Mouse (Mus musculus) MEL (cell line): ENCODE measurements around the gene Klf3. TPM values are rescaled to one million over a fixed set of nuclear protein-coding genes. Genes with fewer than 3 reads are reported as not detected.

Source experiments
- DNase-seq: peaks from one replicate; pipeline ENCODE4 v3.0.0; 2011; ENCODE audit warnings: low read depth, low spot score
- H3K27ac ChIP-seq: 2 replicates; pipeline ENCODE4 v1.5.1; 2012; ENCODE audit warnings: low read depth, mild to moderate bottlenecking, control low read depth, low read length, moderate library complexity; ENCODE audit not compliant: control insufficient read depth
- H3K27me3 ChIP-seq, 2 experiments: fragments of 150-350 bp in 1 of 2; sonication (generic) in 1 of 2; 2 replicates each; pipeline ENCODE4 v1.6.1; 2012; ENCODE audit warnings: low read length in 2 of 2, mild to moderate bottlenecking in 2 of 2, improper control_type of control experiment in 1 of 2, moderate library complexity in 1 of 2; ENCODE audit not compliant: insufficient read depth in 2 of 2, control insufficient read depth in 1 of 2
- H3K36me3 ChIP-seq, 2 experiments: 2 replicates each; pipeline ENCODE4 v1.6.1; 2012 to 2014; ENCODE audit warnings: low read length in 2 of 2, improper control_type of control experiment in 1 of 2, inconsistent platforms in 1 of 2, mild to moderate bottlenecking in 1 of 2; ENCODE audit not compliant: insufficient read depth in 2 of 2, control insufficient read depth in 1 of 2
- H3K4me1 ChIP-seq, 2 experiments: fragments of 150-350 bp in 1 of 2; sonication (generic) in 1 of 2; 2 replicates each; pipeline ENCODE4 v1.6.1; 2012; ENCODE audit warnings: low read length in 2 of 2, improper control_type of control experiment in 1 of 2, mild to moderate bottlenecking in 1 of 2; ENCODE audit not compliant: insufficient read depth in 2 of 2, control insufficient read depth in 1 of 2
- H3K4me3 ChIP-seq, 2 experiments: fragments of 150-350 bp in 1 of 2; sonication (generic) in 1 of 2; 2 replicates each; pipeline ENCODE4 v1.5.1; 2012; ENCODE audit warnings: low read depth in 2 of 2, low read length in 2 of 2, mild to moderate bottlenecking in 2 of 2, moderate library complexity in 2 of 2, control low read depth in 1 of 2, improper control_type of control experiment in 1 of 2; ENCODE audit not compliant: control insufficient read depth in 1 of 2, insufficient read depth in 1 of 2
- H3K79me2 ChIP-seq: 2 replicates; pipeline ENCODE4 v1.6.1; 2012; ENCODE audit warnings: mild to moderate bottlenecking, low read length, moderate library complexity; ENCODE audit not compliant: control insufficient read depth, poor library complexity, insufficient read depth
- H3K9ac ChIP-seq: 2 replicates; pipeline ENCODE4 v1.6.1; 2012; ENCODE audit warnings: low read depth, mild to moderate bottlenecking, control low read depth, low read length, moderate library complexity; ENCODE audit not compliant: control insufficient read depth, poor library complexity, severe bottlenecking
- H3K9me3 ChIP-seq: fragments of 150-350 bp; sonication (generic); replicated peaks from 2 replicates; pipeline ENCODE4 v1.6.1; 2012; ENCODE audit warnings: mild to moderate bottlenecking, low read length, improper control_type of control experiment, moderate library complexity; ENCODE audit not compliant: insufficient read depth
- CHD1 ChIP-seq: IDR thresholded peaks from 2 replicates; pipeline ENCODE4 v1.6.1; 2012; ENCODE audit warnings: low read depth, mild to moderate bottlenecking, inconsistent platforms, low read length, improper control_type of control experiment
- CTCF ChIP-seq, 3 experiments: IDR thresholded peaks in 2 of 3; conservative IDR thresholded peaks in 1 of 3; 2 replicates each; pipeline ENCODE4 v1.5.1; 2011 to 2012; ENCODE audit warnings: low read length in 3 of 3, low read depth in 2 of 3, mild to moderate bottlenecking in 2 of 3, improper control_type of control experiment in 1 of 3, inconsistent platforms in 1 of 3, mixed read lengths in 1 of 3, moderate library complexity in 1 of 3; ENCODE audit not compliant: control insufficient read depth in 1 of 3, insufficient read depth in 1 of 3, poor library complexity in 1 of 3, severe bottlenecking in 1 of 3
- E2F4 ChIP-seq: IDR thresholded peaks from 2 replicates; pipeline ENCODE4 v1.6.1; 2011; ENCODE audit warnings: low read depth, low read length, improper control_type of control experiment, borderline replicate concordance
- MEF2A ChIP-seq: IDR thresholded peaks from 2 replicates; pipeline ENCODE4 v1.6.1; 2014; ENCODE audit warnings: low read depth, mild to moderate bottlenecking, inconsistent platforms, low read length, improper control_type of control experiment; ENCODE audit not compliant: poor library complexity, insufficient replicate concordance, severe bottlenecking; ENCODE audit errors: extremely low read depth
- MXI1 ChIP-seq: IDR thresholded peaks from 2 replicates; pipeline ENCODE4 v1.6.1; 2011; ENCODE audit warnings: mild to moderate bottlenecking, low read depth, low read length, improper control_type of control experiment
- MYB ChIP-seq: IDR thresholded peaks from 2 replicates; pipeline ENCODE4 v1.6.1; 2011; ENCODE audit warnings: mild to moderate bottlenecking, low read depth, low read length, improper control_type of control experiment
- POLR2AphosphoS2 ChIP-seq: IDR thresholded peaks from 2 replicates; pipeline ENCODE4 v1.6.1; 2011; ENCODE audit warnings: low read length, improper control_type of control experiment
- RAD21 ChIP-seq: IDR thresholded peaks from 2 replicates; pipeline ENCODE4 v1.6.1; 2011; ENCODE audit warnings: mild to moderate bottlenecking, low read depth, low read length, improper control_type of control experiment
- SIN3A ChIP-seq: IDR thresholded peaks from 2 replicates; pipeline ENCODE4 v1.6.1; 2012; ENCODE audit warnings: low read length, improper control_type of control experiment, inconsistent platforms
- SMC3 ChIP-seq: IDR thresholded peaks from 2 replicates; pipeline ENCODE4 v1.6.1; 2011; ENCODE audit warnings: low read depth, low read length, improper control_type of control experiment
- TAL1 ChIP-seq: IDR thresholded peaks from 2 replicates; pipeline ENCODE4 v1.6.1; 2012; ENCODE audit warnings: mild to moderate bottlenecking, inconsistent platforms, low read length, moderate library complexity, mixed read lengths
- ZC3H11A ChIP-seq: IDR thresholded peaks from 2 replicates; pipeline ENCODE4 v1.6.1; 2012; ENCODE audit warnings: low read depth, mild to moderate bottlenecking, inconsistent platforms, low read length, improper control_type of control experiment
- ZMIZ1 ChIP-seq: IDR thresholded peaks from 2 replicates; pipeline ENCODE4 v1.6.1; 2012; ENCODE audit warnings: low read depth, mild to moderate bottlenecking, inconsistent platforms, low read length, improper control_type of control experiment, moderate library complexity
- ZNF384 ChIP-seq: IDR thresholded peaks from 2 replicates; pipeline ENCODE4 v1.6.1; 2012; ENCODE audit warnings: low read depth, mild to moderate bottlenecking, inconsistent platforms, low read length, improper control_type of control experiment
- polyA plus RNA-seq, 2 experiments: library from polyadenylated mRNA; stranded (reverse) in 1 of 2; unstranded in 1 of 2; fragments of >175 nt in 1 of 2; fragments of >200 nt in 1 of 2; gene quantifications; 2 replicates each; pipeline versions ENCODE4 v1.2.1 to v1.2.4; 2012; ENCODE audit warnings: low replicate concordance in 2 of 2, low read depth in 1 of 2; ENCODE audit not compliant: insufficient read length in 2 of 2, insufficient read depth in 1 of 2, missing spikeins in 1 of 2
- total RNA-seq: library from RNA; depleted of rRNA; stranded (reverse); fragments of 300-350 nt; gene quantifications from 2 replicates; pipeline ENCODE4 v1.2.3, GENCODE M21; 2012

The Klf3 gene
- total and polyA plus RNA-seq, 3 experiments, result 7.1 to 72.2 (median 39.7) TPM

- Histone ChIP-seq H3K27me3 (no peaks in the 10 kb centered on the region), H3K27ac (peak overlapping the region; percentile 42), H3K4me3 (no peak overlapping the region), H3K79me2 (no peaks in the 10 kb centered on the region)
- TF ChIP-seq MYB, result no peak
- TF ChIP-seq TAL1, result no peak
- TF ChIP-seq CHD1, result no peak
- TF ChIP-seq MEF2A, result no peak
- no peak for TF ChIP-seq E2F4
- TF ChIP-seq POLR2AphosphoS2, result no peak
- no peak for TF ChIP-seq MXI1
- TF ChIP-seq, all 39 proteins: peak for 0
- H3K36me3 ChIP-seq, result peaks cover 0 to 6% of the 10 kb centered on the region in 2 experiments; a peak in 2 of 4 replicates
- no peaks in the 10 kb centered on the region for H3K9me3 ChIP-seq
- H3K9ac ChIP-seq, result 0 out of 2 replicates have a peak overlapping the region, but pooled peaks have one; percentile 21
- peak; percentile 21 for DNase-seq
- peaks cover 0 to 9% of the 10 kb centered on the region in 2 experiments; a peak in 2 of 4 replicates for H3K4me1 ChIP-seq
These were observed 62.2 kb downstream of the Klf3 start for GRCm38 (mm10) chr5:64865219-64865964.

GRCm38 (mm10) chr5:64866331-64867050 is 63.3 kb downstream of the Klf3 start:
- peak; percentile 70 for DNase-seq
- Histone ChIP-seq H3K36me3 (peaks cover 0 to 6% of the 10 kb centered on the region in 2 experiments; a peak in 2 of 4 replicates), H3K9ac (no peak overlapping the region), H3K27ac (no peak overlapping the region), H3K79me2 (no peaks in the 10 kb centered on the region), H3K27me3 (no peaks in the 10 kb centered on the region), H3K4me3 (no peak overlapping the region), H3K9me3 (no peaks in the 10 kb centered on the region), H3K4me1 (peaks cover 0 to 9% of the 10 kb centered on the region in 2 experiments; a peak in 2 of 4 replicates)
- TF ChIP-seq SIN3A (0 out of 2 replicates have a peak, but pooled peaks have one; percentile 42), POLR2AphosphoS2 (no peak), ZMIZ1 (no peak), ZC3H11A (peak; percentile 94), CTCF (IDR thresholded peaks at IDR 0.05 in 2 of 3, conservative IDR thresholded peaks at IDR 0.05 in 1 of 3; ENCODE audit: control insufficient read depth in 1 of 3, insufficient read depth in 1 of 3, low read depth in 2 of 3, low read length in 3 of 3, poor library complexity in 1 of 3, severe bottlenecking in 1 of 3) (peak; percentile 47 to 83 (median 52)), RAD21 (peak; percentile 93), SMC3 (peak; percentile 94), ZNF384 (peak; percentile 97)
